Mouse (Mus musculus) 416B (cell line): ENCODE results near the gene Helz2.
"Not testable (repeated sequence)": the region's sequence is repeated elsewhere in the genome, so short reads cannot be mapped to it uniquely, and the experiment has no call there.

Experiments
- DNase-seq: peaks from one replicate; pipeline ENCODE4 v3.0.0; 2011; ENCODE audit warnings: low read depth

The Helz2 gene

DNA sequence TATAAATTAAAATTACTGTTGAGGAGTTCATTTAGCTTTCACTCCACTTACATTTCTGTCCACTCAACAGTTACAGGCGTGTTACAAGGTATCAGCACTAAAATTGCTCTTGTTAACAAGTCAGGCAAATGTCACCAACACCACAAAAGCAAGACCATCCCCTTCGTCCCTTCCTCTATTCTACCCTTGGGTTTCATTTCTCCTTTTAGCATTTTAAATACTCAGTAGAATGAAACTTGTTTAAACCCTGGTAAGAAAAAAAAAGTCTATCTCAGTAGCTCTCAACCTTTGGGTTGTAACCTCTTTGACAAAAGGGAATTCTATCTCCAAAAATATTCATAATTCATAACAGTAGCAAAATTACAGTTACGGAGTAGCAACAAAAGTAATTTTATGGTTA lies 48.8 kb downstream of the Helz2 start:
- no peak for DNase-seq

DNA sequence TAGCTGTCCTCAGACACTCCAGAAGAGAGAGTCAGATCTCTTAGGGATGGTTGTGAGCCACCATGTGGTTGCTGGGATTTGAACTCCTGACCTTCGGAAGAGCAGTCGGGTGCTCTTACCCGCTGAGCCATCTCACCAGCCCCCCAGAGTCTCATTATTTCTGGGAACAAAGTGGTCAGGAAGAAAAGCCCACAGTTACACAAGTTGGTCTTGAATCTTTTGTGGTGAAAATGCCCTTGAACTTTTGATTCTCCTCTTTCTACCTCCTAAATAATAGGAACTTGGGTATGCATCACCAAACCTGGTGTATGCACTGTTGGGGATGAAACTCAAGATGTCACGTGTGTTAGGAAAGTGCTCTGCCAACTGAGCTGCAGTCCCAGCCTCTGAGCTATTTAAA lies 49.9 kb downstream of the Helz2 start:
- DNase-seq = peak; percentile 26

DNA sequence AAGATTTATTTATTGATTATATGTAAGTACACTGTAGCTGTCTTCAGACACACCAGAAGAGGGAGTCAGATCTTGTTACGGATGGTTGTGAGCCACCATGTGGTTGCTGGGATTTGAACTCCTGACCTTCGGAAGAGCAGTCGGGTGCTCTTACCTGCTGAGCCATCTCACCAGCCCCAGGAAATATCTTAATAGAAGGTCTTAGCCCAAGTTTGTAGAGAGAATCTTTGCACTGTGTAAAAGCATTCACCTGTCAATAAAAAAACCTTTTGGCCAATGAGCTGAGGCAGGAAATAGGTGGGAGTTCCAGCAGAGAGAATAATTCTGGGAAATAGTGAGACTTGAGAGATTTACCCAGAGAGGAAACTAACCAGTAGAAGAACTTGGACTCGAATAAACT lies 50.4 kb downstream of the Helz2 start:
- DNase-seq = not testable (repeated sequence)

DNA sequence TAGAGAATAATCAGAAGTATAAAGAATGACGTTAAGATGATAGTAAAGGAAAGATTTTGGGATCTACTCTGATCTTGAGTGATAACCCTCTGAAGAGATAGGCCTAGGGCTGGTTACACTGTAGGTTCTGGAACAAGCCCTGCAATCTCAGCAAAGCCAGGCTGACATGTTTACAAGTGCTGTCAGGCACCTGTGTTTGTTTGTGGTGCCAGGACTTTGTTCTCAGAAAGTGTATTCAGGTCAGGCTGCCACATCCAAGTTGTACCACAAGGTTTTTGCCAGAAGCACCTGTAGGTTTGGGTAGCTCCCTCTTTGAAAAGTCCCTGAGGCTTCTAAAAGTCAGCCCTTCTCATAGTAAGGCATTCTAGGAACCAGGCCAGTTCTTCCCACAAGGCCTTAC lies 52.5 kb downstream of the Helz2 start:
- no peak for DNase-seq

DNA sequence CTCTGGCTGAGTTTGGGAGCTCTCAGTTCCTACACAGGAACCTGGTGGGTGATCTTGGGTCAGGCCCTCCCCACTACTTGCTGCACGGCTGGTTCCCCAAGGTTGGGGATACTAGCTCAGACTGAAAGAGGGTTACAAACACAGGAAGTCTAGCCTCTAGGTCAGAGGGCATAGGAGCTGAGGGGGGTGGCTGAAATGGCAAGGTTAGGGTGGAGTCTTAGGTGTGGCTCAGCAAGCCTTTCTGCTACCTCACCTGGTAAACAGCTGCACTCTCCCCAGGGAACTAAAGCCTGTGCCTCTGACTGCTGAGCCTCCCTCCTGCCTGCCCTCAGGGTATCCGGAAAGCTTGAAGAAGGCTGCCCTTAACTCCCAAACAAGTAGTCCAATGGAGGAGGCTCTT lies 53.1 kb downstream of the Helz2 start:
- no peak for DNase-seq

DNA sequence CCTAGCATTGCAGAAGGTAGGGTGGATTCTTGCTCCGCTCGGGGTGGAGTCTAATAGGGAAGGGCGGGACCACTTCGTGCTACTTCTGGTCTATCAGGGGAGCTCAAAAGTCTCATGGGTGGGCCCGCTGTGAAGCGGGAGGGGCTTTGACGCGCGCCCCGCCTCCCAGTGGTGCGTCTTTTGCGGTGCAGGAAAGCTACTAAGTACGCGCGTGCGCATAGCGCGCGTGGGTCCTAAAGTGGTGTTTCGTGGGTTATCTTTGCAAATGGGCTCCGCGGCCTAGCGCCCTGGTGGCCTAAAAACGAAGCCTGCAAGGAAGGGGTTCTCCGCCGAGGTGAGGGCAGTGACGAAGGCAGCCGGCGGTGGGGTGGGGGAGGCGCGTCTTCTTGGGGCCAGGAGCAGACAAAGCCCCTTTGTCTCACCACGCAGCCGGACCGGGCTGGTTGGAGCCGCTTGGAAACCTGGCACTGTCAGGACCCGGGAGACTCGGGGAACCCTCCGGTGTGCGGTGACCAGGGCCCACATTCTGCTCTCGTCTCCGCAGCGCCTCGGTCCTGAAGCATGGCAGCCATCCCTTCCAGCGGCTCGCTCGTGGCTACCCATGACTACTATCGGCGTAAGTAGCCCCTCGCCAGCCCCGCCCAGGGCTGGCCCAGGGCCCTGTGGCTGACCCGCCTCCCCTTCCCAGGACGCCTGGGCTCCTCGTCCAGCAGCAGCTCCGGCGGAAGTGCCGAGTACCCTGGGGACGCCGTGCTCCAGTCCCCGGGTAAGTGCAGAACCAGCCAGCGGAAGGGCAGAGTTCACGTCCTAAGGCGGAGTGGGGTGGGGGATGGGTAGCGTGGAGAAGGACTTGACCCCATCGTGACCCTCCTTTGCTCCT lies 54.5 kb downstream of the Helz2 start, which contains the start of gene Ppdpf:
Gene Ppdpf, plus strand, starts transcription at position 127 of the 880 bp plus-strand sequence.
- DNase-seq = peak; percentile 97

DNA sequence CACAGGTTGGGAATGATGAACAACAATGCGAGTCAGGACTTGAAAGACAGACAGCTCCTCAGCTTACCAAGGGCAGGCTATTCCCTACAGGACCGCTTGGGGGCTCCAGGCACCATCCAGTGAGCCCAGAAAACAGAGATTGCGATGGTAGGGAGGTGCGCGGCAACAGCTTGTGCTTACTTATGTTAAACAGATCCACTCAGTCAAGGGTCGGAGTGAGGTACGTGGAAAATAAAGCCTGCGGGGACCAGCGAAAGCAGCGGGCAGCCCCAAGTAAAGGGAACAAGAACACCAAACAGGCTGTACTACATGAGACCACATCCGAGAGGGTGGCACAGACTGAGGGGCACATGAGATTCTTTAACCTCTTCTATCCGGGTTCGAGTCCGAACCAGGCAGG lies 55.2 kb downstream of the Helz2 start:
- DNase-seq = peak; percentile 92

DNA sequence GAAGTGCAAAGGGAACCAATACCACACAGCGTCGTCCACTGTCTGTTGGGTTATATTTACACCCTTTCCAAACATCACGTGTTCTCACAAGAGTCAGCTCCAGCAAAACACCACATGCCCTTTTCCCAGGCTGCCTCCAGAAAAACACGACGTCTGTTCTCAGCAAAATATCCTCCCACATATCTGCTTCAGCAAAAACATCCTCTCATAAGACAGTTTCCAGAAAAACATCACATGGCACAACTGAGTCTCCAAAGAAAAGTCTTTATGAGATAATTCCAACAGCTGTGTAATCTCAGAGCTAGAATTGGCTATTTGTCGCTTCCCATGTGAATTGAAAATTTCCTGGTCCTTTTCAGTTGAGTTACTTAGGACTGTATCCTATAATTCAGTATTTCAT lies 60.9 kb downstream of the Helz2 start:
- DNase-seq = no peak

DNA sequence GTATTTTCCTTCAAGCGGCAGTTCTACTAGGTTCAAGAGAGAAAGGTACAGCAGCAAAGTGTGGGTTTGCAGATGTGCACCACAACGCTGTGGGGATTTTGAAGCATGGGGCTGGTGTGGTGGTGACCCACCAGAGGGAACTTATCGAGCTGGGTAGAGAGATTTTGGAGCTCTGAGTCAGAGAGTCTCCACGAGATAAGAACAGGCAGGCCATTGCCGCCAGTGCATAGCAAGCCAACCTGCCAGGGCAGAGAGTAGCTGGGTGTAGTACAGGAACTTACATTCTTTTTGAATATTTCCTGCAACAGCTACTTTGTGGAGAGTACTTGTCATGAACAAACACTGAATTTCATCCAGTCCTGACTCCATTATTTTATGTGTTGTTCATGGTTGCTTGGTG lies 63.4 kb downstream of the Helz2 start:
- no peak for DNase-seq

DNA sequence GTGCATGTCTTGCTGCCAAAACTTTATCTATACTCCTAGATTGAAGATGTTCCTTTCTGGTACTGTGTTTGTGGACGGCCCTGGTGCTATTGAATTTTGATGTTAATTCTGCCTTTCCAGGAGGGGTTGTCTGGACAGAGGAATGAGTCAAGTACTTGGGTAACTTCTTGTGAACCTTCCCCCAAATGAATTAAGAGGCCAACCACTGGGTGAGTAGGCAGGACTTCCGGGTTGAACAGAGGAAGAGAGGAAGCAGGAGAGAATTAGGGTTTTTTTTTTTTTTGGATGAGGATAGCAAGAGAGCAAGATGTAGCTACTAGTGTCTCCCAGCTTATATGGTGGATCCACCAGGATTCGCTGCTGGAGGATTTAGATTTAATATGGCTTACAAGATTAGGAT lies 63.8 kb downstream of the Helz2 start:
- DNase-seq = peak; percentile 34
